Mouse (Mus musculus): Measurements from ENCODE around the gene Appbp2. TPM values are rescaled to one million over a fixed set of nuclear protein-coding genes. Genes with fewer than 3 reads are reported as not detected.

The Appbp2 gene
- 44.8 and 44.9 TPM in 2 replicates for polyA plus RNA-seq (2015; fragmentation: Nextera tagmentation; extraction: Ambion mirVana)

- Histone ChIP-seq H3K27ac (ENCODE audit: low read length) (peak within 1 kb of the TSS; percentile 99), H3K4me2 (replicated peaks; ENCODE audit: low read depth, low read length) (peak within 1 kb of the TSS; percentile 85), H3K4me3 (ENCODE audit: low read length) (peak within 1 kb of the TSS; percentile 100), H3K36me3 (ENCODE audit: insufficient read depth, low read length) (0 out of 2 replicates have a peak, but pooled peaks cover 14% of the 10 kb centered on the region), H3K9ac (replicated peaks; ENCODE audit: low read length) (peak within 1 kb of the TSS; percentile 98), H3K4me1 (ENCODE audit: insufficient read depth, low read length) (peaks cover 13% of the 10 kb centered on the region), H3K9me3 (ENCODE audit: low read length) (no peaks in the 10 kb centered on the region), H3K27me3 (ENCODE audit: insufficient read depth, low read length) (no peaks in the 10 kb centered on the region)
- WGBS, result 5% methylated on average over 48 of the region's 48 CpGs
- peak; percentile 97 for ATAC-seq (ENCODE audit: low FRiP score, low TSS enrichment)
These were observed at the start of gene Appbp2 for GRCm38 (mm10) chr11:85234990-85235841. Appbp2 (minus strand) TSS chr11:85235130.

DNA sequence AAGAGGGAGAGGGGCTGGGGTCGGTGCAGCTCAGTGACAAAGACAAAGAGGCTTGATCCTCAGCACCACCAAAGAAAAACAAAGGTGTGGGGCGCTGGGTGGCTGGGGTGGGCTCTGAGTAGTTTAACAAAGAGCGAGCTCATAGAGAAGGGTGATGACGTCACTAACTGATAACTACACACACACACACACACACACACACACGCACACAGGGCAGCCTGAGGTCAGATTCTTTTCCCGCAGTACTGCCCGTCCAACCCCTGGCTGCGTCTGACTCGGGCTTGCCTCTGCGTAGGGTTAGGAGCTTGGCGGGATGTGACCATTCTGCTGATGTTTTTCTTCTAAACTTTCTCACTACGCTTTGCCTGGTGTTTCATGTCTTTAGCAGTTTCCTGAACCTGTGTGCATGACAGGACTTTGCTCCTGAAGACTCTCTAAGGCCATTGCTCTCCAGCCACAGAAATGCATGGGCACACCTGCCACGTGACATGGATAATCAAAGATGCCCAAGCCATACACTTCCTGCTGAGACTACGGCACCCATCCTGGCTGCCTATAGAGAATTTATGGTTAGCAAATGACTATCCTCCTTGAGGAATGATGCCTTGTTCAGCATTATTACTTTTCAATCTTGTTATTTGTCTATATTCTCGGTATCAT lies 46.4 kb upstream of the Appbp2 start:
- no peak for ATAC-seq (ENCODE audit: low FRiP score, low TSS enrichment)

DNA sequence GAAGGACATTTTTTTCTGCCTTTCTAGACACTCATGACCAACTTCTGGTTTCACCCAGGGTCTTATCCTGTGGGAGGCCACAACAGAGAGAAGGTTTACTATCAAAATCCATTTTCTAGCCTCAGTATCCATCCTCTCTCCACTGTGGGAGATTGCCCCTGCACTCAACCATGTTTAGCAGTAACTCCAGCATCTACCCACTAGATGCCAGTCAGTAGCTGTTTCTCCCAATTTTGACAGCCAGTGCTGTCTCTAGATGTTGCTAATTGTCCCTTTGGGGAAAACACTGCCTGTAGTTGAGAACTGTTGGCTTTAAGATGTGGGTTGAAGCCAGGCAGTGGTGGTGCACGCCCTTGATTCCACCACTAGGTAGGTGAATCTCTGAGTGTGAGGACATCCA lies 43.2 kb upstream of the Appbp2 start:
- H3K4me3 ChIP-seq (ENCODE audit: low read length), result no peak overlapping the region
- no peak overlapping the region for H3K4me2 ChIP-seq (replicated peaks; ENCODE audit: low read depth, low read length)
- H3K9me3 ChIP-seq (ENCODE audit: low read length), result no peaks in the 10 kb centered on the region
- H3K27ac ChIP-seq (ENCODE audit: low read length), result no peak overlapping the region
- H3K36me3 ChIP-seq (ENCODE audit: insufficient read depth, low read length), result no peaks in the 10 kb centered on the region
- no peak for ATAC-seq (ENCODE audit: low FRiP score, low TSS enrichment)
- 88% methylated on average over 1 of the region's 1 CpGs for WGBS
- H3K4me1 ChIP-seq (ENCODE audit: insufficient read depth, low read length), result no peaks in the 10 kb centered on the region
- no peaks in the 10 kb centered on the region for H3K27me3 ChIP-seq (ENCODE audit: insufficient read depth, low read length)
- H3K9ac ChIP-seq (replicated peaks; ENCODE audit: low read length), result no peak overlapping the region

More for the DNA sequence above, 46.4 kb upstream of the Appbp2 start:
- WGBS, result 54% methylated on average over 15 of the region's 15 CpGs
- Histone ChIP-seq H3K9ac (replicated peaks; ENCODE audit: low read length) (no peak overlapping the region), H3K4me1 (ENCODE audit: insufficient read depth, low read length) (no peaks in the 10 kb centered on the region), H3K27ac (ENCODE audit: low read length) (no peak overlapping the region), H3K9me3 (ENCODE audit: low read length) (no peaks in the 10 kb centered on the region), H3K27me3 (ENCODE audit: insufficient read depth, low read length) (no peaks in the 10 kb centered on the region), H3K4me2 (replicated peaks; ENCODE audit: low read depth, low read length) (no peak overlapping the region), H3K4me3 (ENCODE audit: low read length) (no peak overlapping the region), H3K36me3 (ENCODE audit: insufficient read depth, low read length) (no peaks in the 10 kb centered on the region)

- no peak overlapping the region for H3K4me3 ChIP-seq (ENCODE audit: low read length)
- H3K9ac ChIP-seq (replicated peaks; ENCODE audit: low read length), result no peak overlapping the region
- no peaks in the 10 kb centered on the region for H3K27me3 ChIP-seq (ENCODE audit: insufficient read depth, low read length)
- no peak overlapping the region for H3K4me2 ChIP-seq (replicated peaks; ENCODE audit: low read depth, low read length)
- no peak for ATAC-seq (ENCODE audit: low FRiP score, low TSS enrichment)
- H3K36me3 ChIP-seq (ENCODE audit: insufficient read depth, low read length), result no peaks in the 10 kb centered on the region
- no peaks in the 10 kb centered on the region for H3K4me1 ChIP-seq (ENCODE audit: insufficient read depth, low read length)
- WGBS, result 62% methylated on average over 5 of the region's 5 CpGs
- no peaks in the 10 kb centered on the region for H3K9me3 ChIP-seq (ENCODE audit: low read length)
- no peak overlapping the region for H3K27ac ChIP-seq (ENCODE audit: low read length)
These were observed 42.7 kb upstream of the Appbp2 start for GRCm38 (mm10) chr11:85277609-85278008.

GRCm38 (mm10) chr11:85275151-85275550 lies 40.2 kb upstream of the Appbp2 start:
- Histone ChIP-seq H3K4me3 (ENCODE audit: low read length) (no peak overlapping the region), H3K4me1 (ENCODE audit: insufficient read depth, low read length) (peaks cover 7% of the 10 kb centered on the region; the same call in 1 of the 2 replicates), H3K9ac (replicated peaks; ENCODE audit: low read length) (no peak overlapping the region), H3K27me3 (ENCODE audit: insufficient read depth, low read length) (no peaks in the 10 kb centered on the region), H3K36me3 (ENCODE audit: insufficient read depth, low read length) (no peaks in the 10 kb centered on the region), H3K4me2 (replicated peaks; ENCODE audit: low read depth, low read length) (no peak overlapping the region), H3K27ac (ENCODE audit: low read length) (no peak overlapping the region), H3K9me3 (ENCODE audit: low read length) (no peaks in the 10 kb centered on the region)
- WGBS, result 83% methylated on average over 5 of the region's 5 CpGs
- ATAC-seq (ENCODE audit: low FRiP score, low TSS enrichment), result no peak

GRCm38 (mm10) chr11:85273299-85273698 lies 38.4 kb upstream of the Appbp2 start:
- H3K36me3 ChIP-seq (ENCODE audit: insufficient read depth, low read length), result no peaks in the 10 kb centered on the region
- no peaks in the 10 kb centered on the region for H3K27me3 ChIP-seq (ENCODE audit: insufficient read depth, low read length)
- H3K9me3 ChIP-seq (ENCODE audit: low read length), result no peaks in the 10 kb centered on the region
- no peak overlapping the region for H3K27ac ChIP-seq (ENCODE audit: low read length)
- WGBS, result 75% methylated on average over 6 of the region's 6 CpGs
- H3K4me1 ChIP-seq (ENCODE audit: insufficient read depth, low read length), result peaks cover 7% of the 10 kb centered on the region; the same call in 1 of the 2 replicates
- no peak overlapping the region for H3K4me2 ChIP-seq (replicated peaks; ENCODE audit: low read depth, low read length)
- H3K4me3 ChIP-seq (ENCODE audit: low read length), result no peak overlapping the region
- no peak overlapping the region for H3K9ac ChIP-seq (replicated peaks; ENCODE audit: low read length)
- ATAC-seq (ENCODE audit: low FRiP score, low TSS enrichment), result no peak

DNA sequence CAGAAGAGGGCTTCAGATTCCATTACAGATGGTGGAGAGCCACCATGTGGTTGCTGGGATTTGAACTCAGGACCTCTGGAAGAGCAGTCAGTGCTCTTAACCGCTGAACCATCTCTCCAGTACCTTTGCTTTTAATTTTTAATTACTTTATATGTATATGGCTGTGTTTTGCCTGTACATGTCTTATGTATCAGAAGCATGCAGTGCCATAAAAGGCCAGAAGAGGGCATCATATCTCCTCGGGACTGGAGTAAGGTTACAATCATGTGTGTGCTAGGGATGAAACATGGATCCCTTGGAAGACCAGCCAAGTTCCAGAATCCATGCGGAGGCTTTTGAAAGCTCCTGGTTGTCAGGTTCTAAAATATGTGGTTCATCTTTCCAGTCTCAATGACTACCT lies 35.7 kb upstream of the Appbp2 start:
- Histone ChIP-seq H3K27me3 (ENCODE audit: insufficient read depth, low read length) (no peaks in the 10 kb centered on the region), H3K4me3 (ENCODE audit: low read length) (no peak overlapping the region), H3K9me3 (ENCODE audit: low read length) (no peaks in the 10 kb centered on the region), H3K27ac (ENCODE audit: low read length) (no peak overlapping the region), H3K9ac (replicated peaks; ENCODE audit: low read length) (no peak overlapping the region), H3K36me3 (ENCODE audit: insufficient read depth, low read length) (no peaks in the 10 kb centered on the region), H3K4me1 (ENCODE audit: insufficient read depth, low read length) (peaks cover 7% of the 10 kb centered on the region; the same call in 1 of the 2 replicates), H3K4me2 (replicated peaks; ENCODE audit: low read depth, low read length) (no peak overlapping the region)
- WGBS, result 58% methylated on average over 3 of the region's 3 CpGs
- ATAC-seq (ENCODE audit: low FRiP score, low TSS enrichment), result no peak

- no peaks in the 10 kb centered on the region for H3K36me3 ChIP-seq (ENCODE audit: insufficient read depth, low read length)
- H3K4me3 ChIP-seq (ENCODE audit: low read length), result no peak overlapping the region
- no peaks in the 10 kb centered on the region for H3K9me3 ChIP-seq (ENCODE audit: low read length)
- no peaks in the 10 kb centered on the region for H3K27me3 ChIP-seq (ENCODE audit: insufficient read depth, low read length)
- WGBS, result 80% methylated on average over 1 of the region's 1 CpGs
- H3K4me2 ChIP-seq (replicated peaks; ENCODE audit: low read depth, low read length), result no peak overlapping the region
- peaks cover 11% of the 10 kb centered on the region for H3K4me1 ChIP-seq (ENCODE audit: insufficient read depth, low read length)
- H3K27ac ChIP-seq (ENCODE audit: low read length), result no peak overlapping the region
- no peak for ATAC-seq (ENCODE audit: low FRiP score, low TSS enrichment)
- H3K9ac ChIP-seq (replicated peaks; ENCODE audit: low read length), result no peak overlapping the region
These were observed 32.5 kb upstream of the Appbp2 start for GRCm38 (mm10) chr11:85267393-85267792.

GRCm38 (mm10) chr11:85264635-85265034 lies 29.7 kb upstream of the Appbp2 start:
- no peaks in the 10 kb centered on the region for H3K27me3 ChIP-seq (ENCODE audit: insufficient read depth, low read length)
- H3K9ac ChIP-seq (replicated peaks; ENCODE audit: low read length), result no peak overlapping the region
- WGBS, result 37% methylated on average over 5 of the region's 5 CpGs
- no peaks in the 10 kb centered on the region for H3K9me3 ChIP-seq (ENCODE audit: low read length)
- H3K4me1 ChIP-seq (ENCODE audit: insufficient read depth, low read length), result peaks cover 4% of the 10 kb centered on the region; the same call in 1 of the 2 replicates
- ATAC-seq (ENCODE audit: low FRiP score, low TSS enrichment), result peak; percentile 63
- no peak overlapping the region for H3K4me3 ChIP-seq (ENCODE audit: low read length)
- no peaks in the 10 kb centered on the region for H3K36me3 ChIP-seq (ENCODE audit: insufficient read depth, low read length)
- peak overlapping the region; percentile 30; the same call in 1 of the 2 replicates for H3K27ac ChIP-seq (ENCODE audit: low read length)
- no peak overlapping the region for H3K4me2 ChIP-seq (replicated peaks; ENCODE audit: low read depth, low read length)

GRCm38 (mm10) chr11:85261192-85261591 lies 26.3 kb upstream of the Appbp2 start:
- no peak overlapping the region for H3K4me2 ChIP-seq (replicated peaks; ENCODE audit: low read depth, low read length)

More at GRCm38 (mm10) chr11:85261192-85261591, 26.3 kb upstream of the Appbp2 start:
- no peak overlapping the region for H3K27ac ChIP-seq (ENCODE audit: low read length)
- H3K4me1 ChIP-seq (ENCODE audit: insufficient read depth, low read length), result peaks cover 4% of the 10 kb centered on the region; the same call in 1 of the 2 replicates
- no peak for ATAC-seq (ENCODE audit: low FRiP score, low TSS enrichment)
- no peaks in the 10 kb centered on the region for H3K9me3 ChIP-seq (ENCODE audit: low read length)
- H3K9ac ChIP-seq (replicated peaks; ENCODE audit: low read length), result no peak overlapping the region
- no peaks in the 10 kb centered on the region for H3K27me3 ChIP-seq (ENCODE audit: insufficient read depth, low read length)
- 30% methylated on average over 7 of the region's 7 CpGs for WGBS
- H3K4me3 ChIP-seq (ENCODE audit: low read length), result no peak overlapping the region
- no peaks in the 10 kb centered on the region for H3K36me3 ChIP-seq (ENCODE audit: insufficient read depth, low read length)
